Mouse (Mus musculus): ENCODE measurements at regions not wholly inside any gene's neighbourhood (a gene's known extent, or its start where the extent isn't known, plus 50 kb on each side); places are given as distances from the start of the nearest gene placed in this dataset.

- Histone ChIP-seq H3K4me3 (ENCODE audit: insufficient read depth, low read depth, low read length) (no peak overlapping the region), H3K4me1 (ENCODE audit: control insufficient read depth, insufficient read depth, low read length) (peaks cover 9% of the 10 kb centered on the region; the same call in 1 of the 2 replicates), H3K27ac (ENCODE audit: insufficient read depth, low read depth, low read length) (no peak overlapping the region)
- TF ChIP-seq CTCF (IDR thresholded peaks at IDR 0.05; ENCODE audit: insufficient read depth, low read depth, low read length), result no peak
- TF ChIP-seq POLR2A (IDR thresholded peaks at IDR 0.05; ENCODE audit: insufficient read depth, low read depth, low read length), result no peak
- 69% methylated on average over 5 of the region's 5 CpGs for WGBS
Measured at GRCm38 (mm10) chr3:34509160-34509559, 141.0 kb upstream of the Sox2 start.

- Histone ChIP-seq H3K27ac (ENCODE audit: insufficient read depth, low read depth, low read length) (no peak overlapping the region), H3K4me3 (ENCODE audit: insufficient read depth, low read depth, low read length) (no peak overlapping the region), H3K4me1 (ENCODE audit: control insufficient read depth, insufficient read depth, low read length) (0 out of 2 replicates have a peak, but pooled peaks cover 2% of the 10 kb centered on the region)
- 44% methylated on average over 3 of the region's 3 CpGs for WGBS
- TF ChIP-seq POLR2A (IDR thresholded peaks at IDR 0.05; ENCODE audit: insufficient read depth, low read depth, low read length) (no peak), CTCF (IDR thresholded peaks at IDR 0.05; ENCODE audit: insufficient read depth, low read depth, low read length) (no peak)
Measured at GRCm38 (mm10) chr3:34504573-34504894, 145.7 kb upstream of the Sox2 start.

GRCm38 (mm10) chr3:34503874-34504572, 146.2 kb upstream of the Sox2 start:
- TF ChIP-seq CTCF (IDR thresholded peaks at IDR 0.05; ENCODE audit: insufficient read depth, low read depth, low read length), result no peak
- no peak for TF ChIP-seq POLR2A (IDR thresholded peaks at IDR 0.05; ENCODE audit: insufficient read depth, low read depth, low read length)
- 46% methylated on average over 13 of the region's 13 CpGs for WGBS
- H3K4me3 ChIP-seq (ENCODE audit: insufficient read depth, low read depth, low read length), result no peak overlapping the region
- H3K27ac ChIP-seq (ENCODE audit: insufficient read depth, low read depth, low read length), result no peak overlapping the region
- H3K4me1 ChIP-seq (ENCODE audit: control insufficient read depth, insufficient read depth, low read length), result 0 out of 2 replicates have a peak, but pooled peaks cover 2% of the 10 kb centered on the region

- H3K27ac ChIP-seq (ENCODE audit: insufficient read depth, low read depth, low read length), result no peak overlapping the region
- no peak for TF ChIP-seq POLR2A (IDR thresholded peaks at IDR 0.05; ENCODE audit: insufficient read depth, low read depth, low read length)
- TF ChIP-seq CTCF (IDR thresholded peaks at IDR 0.05; ENCODE audit: insufficient read depth, low read depth, low read length), result no peak
Measured at GRCm38 (mm10) chr3:34496839-34497238, 153.4 kb upstream of the Sox2 start.

GRCm38 (mm10) chr3:34495615-34496014, 154.6 kb upstream of the Sox2 start:
- 29% methylated on average over 3 of the region's 3 CpGs for WGBS
- H3K27ac ChIP-seq (ENCODE audit: insufficient read depth, low read depth, low read length), result no peak overlapping the region
- H3K4me1 ChIP-seq (ENCODE audit: control insufficient read depth, insufficient read depth, low read length), result no peaks in the 10 kb centered on the region
- no peak for TF ChIP-seq POLR2A (IDR thresholded peaks at IDR 0.05; ENCODE audit: insufficient read depth, low read depth, low read length)
- H3K4me3 ChIP-seq (ENCODE audit: insufficient read depth, low read depth, low read length), result no peak overlapping the region

More at GRCm38 (mm10) chr3:34496839-34497238, 153.4 kb upstream of the Sox2 start:
- WGBS, result 70% methylated on average over 8 of the region's 8 CpGs
- Histone ChIP-seq H3K4me3 (ENCODE audit: insufficient read depth, low read depth, low read length) (no peak overlapping the region), H3K4me1 (ENCODE audit: control insufficient read depth, insufficient read depth, low read length) (no peaks in the 10 kb centered on the region)

DNA sequence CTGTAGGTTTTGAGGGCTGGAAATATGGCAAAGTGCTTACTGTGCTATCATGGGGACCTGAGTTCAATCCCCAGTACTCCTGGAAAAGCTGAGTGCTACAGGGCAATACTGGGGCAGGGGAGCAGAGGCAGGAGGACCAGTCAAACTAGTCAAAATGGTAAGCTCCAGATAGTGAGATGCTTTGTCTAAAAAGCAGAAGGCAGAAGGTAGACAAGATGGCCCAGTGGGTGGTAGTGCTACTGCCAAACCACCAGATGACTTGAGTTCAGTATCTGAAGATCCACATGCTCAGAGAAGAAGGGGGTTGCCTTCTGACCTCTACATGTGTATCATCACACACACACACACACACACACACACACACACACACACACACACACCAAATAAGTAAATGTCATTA, 156.3 kb upstream of the Sox2 start:
- Histone ChIP-seq H3K4me1 (ENCODE audit: control insufficient read depth, insufficient read depth, low read length) (no peaks in the 10 kb centered on the region), H3K4me3 (ENCODE audit: insufficient read depth, low read depth, low read length) (no peak overlapping the region), H3K27ac (ENCODE audit: insufficient read depth, low read depth, low read length) (no peak overlapping the region)
- TF ChIP-seq POLR2A (IDR thresholded peaks at IDR 0.05; ENCODE audit: insufficient read depth, low read depth, low read length), result no peak
- no peak for TF ChIP-seq CTCF (IDR thresholded peaks at IDR 0.05; ENCODE audit: insufficient read depth, low read depth, low read length)

DNA sequence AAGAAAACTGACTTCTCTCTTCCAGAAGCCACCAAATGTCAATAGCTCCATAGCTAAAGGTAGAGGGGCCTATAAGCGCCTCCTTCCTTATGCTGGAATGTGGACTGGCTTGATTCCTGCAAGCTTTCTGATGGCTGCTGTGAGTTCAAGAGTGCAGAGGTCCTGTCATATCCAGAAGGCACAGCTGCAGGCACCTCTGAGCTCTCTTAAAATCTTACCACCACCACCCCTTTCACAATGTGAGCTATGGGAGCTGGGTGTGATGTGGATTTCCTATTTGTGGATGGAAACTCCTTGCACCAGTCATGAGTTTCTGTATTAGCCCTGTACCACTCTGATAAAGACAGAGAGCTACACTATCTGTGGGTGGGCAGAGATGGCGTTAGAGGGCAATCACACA, 161.2 kb upstream of the Sox2 start:
- no peak overlapping the region for H3K4me3 ChIP-seq (ENCODE audit: insufficient read depth, low read depth, low read length)
- H3K4me1 ChIP-seq (ENCODE audit: control insufficient read depth, insufficient read depth, low read length), result peaks cover 6% of the 10 kb centered on the region
- TF ChIP-seq CTCF (IDR thresholded peaks at IDR 0.05; ENCODE audit: insufficient read depth, low read depth, low read length) (no peak), POLR2A (IDR thresholded peaks at IDR 0.05; ENCODE audit: insufficient read depth, low read depth, low read length) (no peak)
- 90% methylated on average over 2 of the region's 2 CpGs for WGBS
- H3K27ac ChIP-seq (ENCODE audit: insufficient read depth, low read depth, low read length), result no peak overlapping the region

DNA sequence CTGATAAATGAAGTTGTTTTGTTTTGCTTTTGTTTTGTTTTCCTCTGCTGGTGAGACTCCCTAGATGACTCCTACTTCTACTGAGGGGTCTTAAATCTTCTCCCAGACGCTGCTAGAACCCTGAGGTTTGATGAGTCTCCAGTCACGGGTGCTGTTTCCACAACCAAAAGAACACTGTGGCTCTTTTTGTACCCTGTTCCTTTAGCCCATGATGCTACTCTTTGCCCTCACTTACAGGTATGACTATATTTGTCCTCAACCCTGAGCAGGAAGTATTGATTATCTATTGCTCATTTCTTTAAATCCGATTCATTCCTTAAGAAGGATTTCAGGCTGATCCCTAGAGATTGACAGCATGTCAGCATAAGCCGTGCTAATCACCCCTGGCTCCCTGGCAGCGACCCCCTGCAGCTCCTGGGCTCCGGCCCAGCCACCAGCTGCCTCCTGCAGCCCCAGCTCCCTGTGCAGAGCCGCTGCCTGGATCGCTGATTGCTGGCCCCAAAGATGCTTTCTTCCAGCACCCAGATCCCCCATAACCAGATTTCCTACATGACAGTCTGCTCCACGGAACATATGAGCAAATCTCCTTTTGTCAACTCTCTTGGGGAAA, 163.7 kb upstream of the Sox2 start:
- Histone ChIP-seq H3K4me3 (ENCODE audit: insufficient read depth, low read depth, low read length) (no peak overlapping the region), H3K4me1 (ENCODE audit: control insufficient read depth, insufficient read depth, low read length) (peaks cover 9% of the 10 kb centered on the region), H3K27ac (ENCODE audit: insufficient read depth, low read depth, low read length) (no peak overlapping the region)
- 37% methylated on average over 9 of the region's 9 CpGs for WGBS
- TF ChIP-seq POLR2A (IDR thresholded peaks at IDR 0.05; ENCODE audit: insufficient read depth, low read depth, low read length) (no peak), CTCF (IDR thresholded peaks at IDR 0.05; ENCODE audit: insufficient read depth, low read depth, low read length) (no peak)

DNA sequence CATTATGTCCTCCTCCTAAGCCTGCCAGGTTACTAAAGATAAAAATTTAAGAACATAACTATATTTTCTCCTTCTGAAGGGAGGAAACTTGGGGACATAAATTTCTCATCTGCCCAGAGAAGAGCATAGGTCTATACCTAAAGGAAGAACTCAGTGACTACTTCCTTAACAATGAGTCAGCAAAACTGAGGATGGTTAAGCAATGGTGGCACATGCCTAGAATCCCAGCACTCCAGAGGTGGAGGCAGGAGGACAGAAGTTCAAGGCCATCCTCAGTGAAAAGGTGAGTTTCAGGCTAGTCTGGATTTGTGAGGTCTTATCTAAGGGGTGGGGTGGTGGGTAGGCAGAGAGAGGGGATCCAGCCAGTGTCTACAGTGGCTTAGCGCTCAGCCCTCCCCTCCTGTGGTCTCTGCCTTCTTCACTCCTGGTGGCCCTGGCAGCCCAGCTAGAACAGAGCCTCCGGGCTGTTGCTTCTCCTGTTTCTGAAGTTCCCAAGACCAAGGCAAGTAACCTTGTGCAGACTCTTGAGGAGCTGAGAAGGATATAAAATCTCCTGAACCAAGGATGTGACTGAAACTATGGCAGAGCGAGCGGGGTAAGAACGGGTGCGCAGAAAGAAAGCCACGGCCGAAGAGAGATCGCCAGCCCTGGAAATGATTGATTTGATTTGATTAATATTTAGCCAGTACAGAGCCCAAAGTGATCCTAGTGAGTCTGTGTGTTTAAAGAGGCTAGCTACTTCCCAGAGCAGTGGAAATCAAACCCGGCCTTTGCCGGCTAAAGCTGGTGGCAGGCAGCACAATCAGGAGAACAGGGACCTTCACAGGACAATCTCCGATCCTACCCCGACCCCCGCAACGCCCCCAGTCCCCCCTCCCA, 164.6 kb upstream of the Sox2 start:
- WGBS, result 63% methylated on average over 15 of the region's 15 CpGs
- Histone ChIP-seq H3K27ac (ENCODE audit: insufficient read depth, low read depth, low read length) (no peak overlapping the region), H3K4me3 (ENCODE audit: insufficient read depth, low read depth, low read length) (no peak overlapping the region), H3K4me1 (ENCODE audit: control insufficient read depth, insufficient read depth, low read length) (peaks cover 12% of the 10 kb centered on the region)
- TF ChIP-seq CTCF (IDR thresholded peaks at IDR 0.05; ENCODE audit: insufficient read depth, low read depth, low read length) (no peak), POLR2A (IDR thresholded peaks at IDR 0.05; ENCODE audit: insufficient read depth, low read depth, low read length) (no peak)
